Mouse (Mus musculus) left cerebral cortex, adult 2 months (tissue): ENCODE results near the gene Asic2. TPM values are rescaled to one million over a fixed set of nuclear protein-coding genes. Genes with fewer than 3 reads are reported as not detected.

Experiments used
- DNase-seq, 2 experiments: peaks; one replicate each; pipeline ENCODE4 v3.0.0; 2021 to 2022; ENCODE audit warnings: low spot score in 2 of 2, mixed read lengths in 1 of 2; ENCODE audit errors: extremely low spot score in 1 of 2
- H3K27ac ChIP-seq: fragments of 200-600 bp; 2 replicates; pipeline ENCODE4 v1.8.1; 2022
- H3K4me3 ChIP-seq: fragments of 200-600 bp; 2 replicates; pipeline ENCODE4 v1.8.1; 2022
- CTCF ChIP-seq: fragments of 200-600 bp; IDR thresholded peaks from 2 replicates; pipeline ENCODE4 v1.8.1; 2022; ENCODE audit warnings: antibody characterized with exemption, mild to moderate bottlenecking, moderate library complexity
- intact Hi-C: fragments of 180-260 bp; cut with DNase I; formaldehyde crosslinking; loops from one replicate; pipeline ENCODE4 v1.15.1; 2025
- total RNA-seq, 2 experiments: library from RNA; stranded (reverse); gene quantifications; 2 replicates each; pipeline ENCODE4 v1.2.3; 2021

The Asic2 gene
- total RNA-seq, 2 experiments from 2014 or later = 65.7 to 75.2 TPM

DNA sequence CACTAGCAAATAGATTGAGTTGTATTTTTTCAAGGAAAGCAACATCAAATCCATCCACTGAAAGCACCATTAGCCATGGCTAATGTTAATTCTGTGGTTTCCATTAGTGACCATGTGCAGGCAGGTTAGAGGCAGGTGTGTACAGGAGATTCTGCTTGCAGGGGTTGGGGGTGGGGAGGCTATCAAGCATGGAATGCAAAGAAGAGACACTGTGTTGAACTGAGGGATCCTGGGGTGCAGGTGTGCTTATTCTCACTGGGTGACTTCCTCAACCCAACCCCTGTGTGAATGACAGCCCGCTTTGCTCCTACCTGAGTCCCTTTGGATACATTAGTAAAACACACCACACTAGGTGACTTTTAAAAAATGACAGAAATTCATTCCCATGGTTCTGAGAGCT lies 20.2 kb downstream of the Asic2 start:
- intact Hi-C loops = no loop called here
- no peak overlapping the region for H3K27ac ChIP-seq
- no peak overlapping the region for H3K4me3 ChIP-seq
- TF ChIP-seq CTCF = no peak
- DNase-seq = no peak

DNA sequence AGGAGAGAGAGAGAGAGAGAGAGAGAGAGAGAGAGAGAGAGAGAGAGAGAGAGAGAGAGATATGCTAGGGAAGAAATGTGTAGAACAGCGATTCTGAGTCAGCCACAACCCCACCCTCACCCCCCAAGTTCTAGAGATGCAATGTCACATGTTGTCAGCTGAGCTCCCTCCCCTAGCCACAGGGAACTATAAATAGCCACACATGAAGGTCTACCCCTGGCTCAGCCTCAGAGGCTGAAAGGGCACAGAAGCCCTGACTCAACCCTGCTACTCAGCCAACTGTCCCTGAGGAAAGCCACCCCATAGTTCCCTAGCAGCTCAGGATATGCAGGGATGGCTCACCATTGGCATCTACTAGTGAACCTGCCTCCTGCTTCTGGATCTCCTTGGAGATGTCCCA lies 26.1 kb downstream of the Asic2 start:
- intact Hi-C loops = no loop called here
- TF ChIP-seq CTCF = no peak
- no peak for DNase-seq
- Histone ChIP-seq H3K4me3 (no peak overlapping the region), H3K27ac (no peak overlapping the region)

DNA sequence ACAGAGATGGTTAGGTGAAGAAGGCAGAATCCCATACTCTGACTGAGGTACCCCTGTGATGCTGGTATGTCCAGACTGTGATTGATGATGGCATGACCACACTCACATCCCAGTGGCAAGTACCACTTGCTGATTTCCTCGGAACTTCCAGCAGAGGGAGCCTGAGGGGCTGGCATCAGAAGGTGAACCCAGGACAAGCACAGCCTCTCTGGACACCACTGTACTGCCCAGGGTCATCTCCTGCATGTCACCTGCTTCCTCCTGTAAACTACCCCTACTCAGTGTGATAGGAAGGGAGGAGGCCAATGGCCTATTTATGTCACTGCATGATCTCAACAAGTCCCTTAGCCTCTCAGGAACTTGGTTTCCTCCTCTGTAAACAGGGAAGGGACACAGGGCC lies 27.3 kb downstream of the Asic2 start:
- peak; percentile 71 for TF ChIP-seq CTCF
- Histone ChIP-seq H3K27ac (no peak overlapping the region), H3K4me3 (no peak overlapping the region)
- peak; percentile 21 to 25 for DNase-seq
- intact Hi-C loops = no loop called here

DNA sequence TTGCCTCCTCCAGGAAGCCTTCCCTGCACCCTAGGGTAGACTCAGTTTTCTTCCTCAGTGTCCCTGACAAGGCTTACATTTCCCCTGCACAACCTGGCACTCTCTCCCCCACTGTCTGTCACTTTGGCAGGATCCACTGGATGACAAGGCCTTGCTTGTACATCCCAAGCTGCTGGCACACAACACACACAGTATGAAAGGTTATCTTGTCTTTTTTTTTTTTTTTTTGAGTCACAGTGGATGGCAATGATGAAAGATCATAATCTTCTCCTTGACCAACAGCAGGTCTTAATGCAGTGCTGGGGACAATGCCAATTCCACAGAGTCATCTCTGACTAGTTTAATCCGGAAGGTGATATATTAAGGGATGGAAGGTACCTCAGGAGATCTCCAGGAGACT lies 30.7 kb downstream of the Asic2 start:
- no peak for TF ChIP-seq CTCF
- DNase-seq = no peak
- Histone ChIP-seq H3K4me3 (no peak overlapping the region), H3K27ac (no peak overlapping the region)
- intact Hi-C loops = no loop called here

DNA sequence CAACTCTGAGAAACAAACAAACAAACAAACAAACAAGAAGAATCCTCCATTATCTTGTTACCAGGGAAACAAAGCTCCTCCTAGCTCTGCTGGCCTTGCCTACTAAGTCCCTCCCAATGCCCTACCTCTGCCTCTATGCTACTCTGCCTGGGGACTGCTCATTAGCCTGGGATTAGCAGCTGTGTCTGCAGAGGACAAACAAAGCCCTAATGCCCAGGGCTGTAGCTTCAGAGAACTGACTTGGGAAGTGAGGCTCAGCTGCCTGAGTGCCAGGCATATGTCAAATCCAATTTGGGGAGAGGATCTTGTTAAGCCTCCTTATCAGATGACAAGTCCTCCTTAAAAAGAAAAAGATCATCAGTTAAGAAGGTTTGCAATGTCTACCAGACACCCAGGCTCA lies 41.9 kb downstream of the Asic2 start:
- no peak overlapping the region for H3K27ac ChIP-seq
- no peak overlapping the region for H3K4me3 ChIP-seq
- DNase-seq = no peak
- intact Hi-C loops = no loop called here
- TF ChIP-seq CTCF = no peak

DNA sequence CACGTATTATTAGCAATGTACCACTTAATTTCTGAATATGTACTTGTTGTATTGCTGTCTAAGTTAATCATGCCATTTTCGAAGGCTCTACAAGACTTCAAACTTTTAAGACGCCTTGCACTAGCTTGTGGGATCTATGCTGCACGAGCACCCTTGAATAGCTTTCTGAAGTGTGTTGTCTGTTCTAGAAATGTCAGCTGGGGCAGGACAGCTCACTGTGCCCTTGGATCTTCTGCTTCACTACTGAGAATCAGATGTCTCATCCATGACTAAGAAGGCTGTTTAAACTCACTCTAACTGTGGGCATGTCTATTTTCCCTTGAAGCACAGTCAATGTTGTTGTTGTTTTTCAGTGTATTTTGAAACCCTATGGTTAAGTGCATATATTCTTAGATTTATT lies 44.6 kb downstream of the Asic2 start:
- intact Hi-C loops = no loop called here
- Histone ChIP-seq H3K4me3 (no peak overlapping the region), H3K27ac (no peak overlapping the region)
- DNase-seq = no peak
- no peak for TF ChIP-seq CTCF

DNA sequence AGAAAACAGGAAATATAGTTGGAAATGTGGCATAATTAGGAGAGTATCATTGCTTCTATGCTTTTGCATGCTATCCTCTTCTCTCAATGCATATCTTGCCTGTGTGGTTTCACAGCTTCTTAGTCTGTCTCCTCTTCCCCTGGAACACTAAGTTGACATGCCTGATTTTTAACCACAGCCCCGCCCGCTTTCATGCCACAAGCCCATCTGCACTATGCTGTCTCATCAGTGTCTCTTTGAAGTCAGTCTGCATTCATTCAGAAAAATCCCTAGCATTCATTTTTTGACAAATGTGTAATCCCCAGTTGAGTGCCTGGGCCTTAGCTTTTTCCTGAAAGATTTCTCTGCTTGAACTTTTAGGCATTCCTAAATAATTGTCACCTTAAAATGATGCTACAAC lies 45.2 kb downstream of the Asic2 start:
- no peak for TF ChIP-seq CTCF
- no peak for DNase-seq
- Histone ChIP-seq H3K4me3 (no peak overlapping the region), H3K27ac (no peak overlapping the region)
- intact Hi-C loops = no loop called here

DNA sequence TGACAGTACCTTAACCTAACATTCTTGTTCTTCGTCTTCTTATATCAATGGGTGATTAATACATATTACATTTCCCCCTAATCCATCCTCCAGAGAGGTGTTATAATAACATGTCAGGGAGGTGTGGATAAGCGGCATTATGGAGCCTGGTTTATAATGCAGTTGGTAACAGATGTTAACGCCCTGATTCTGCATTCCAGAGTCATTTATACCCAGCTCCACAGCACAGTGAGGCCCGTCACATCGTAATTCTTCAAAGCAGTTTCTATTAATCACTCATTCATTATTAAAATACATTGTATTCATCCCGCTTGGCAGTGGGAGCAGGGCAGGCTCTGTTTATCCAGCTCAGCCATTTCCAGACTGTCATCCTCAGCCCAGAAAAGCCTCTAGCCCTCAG lies 52.8 kb downstream of the Asic2 start:
- DNase-seq = no peak
- TF ChIP-seq CTCF = no peak
- no peak overlapping the region for H3K27ac ChIP-seq
- intact Hi-C loops = no loop called here
- no peak overlapping the region for H3K4me3 ChIP-seq

DNA sequence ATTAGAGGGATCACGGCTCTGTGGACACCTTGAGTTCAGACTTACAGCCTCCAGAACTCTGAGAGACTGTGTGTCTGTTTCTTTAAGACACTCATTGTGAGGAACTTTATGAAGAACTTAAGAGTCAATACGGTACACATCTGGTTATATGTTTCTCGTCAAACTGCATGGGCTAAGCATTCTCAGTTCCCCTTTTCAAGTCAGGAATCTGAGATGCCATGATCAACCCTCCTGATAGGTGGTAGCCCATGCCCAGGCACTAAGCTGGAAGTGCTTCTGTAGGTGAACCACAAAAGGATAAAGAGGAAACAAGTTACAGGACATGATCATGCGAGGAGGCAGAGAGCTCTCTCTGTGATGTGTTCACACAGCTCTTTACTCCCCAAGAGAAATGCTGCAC lies 55.2 kb downstream of the Asic2 start:
- no peak for TF ChIP-seq CTCF
- Histone ChIP-seq H3K27ac (no peak overlapping the region), H3K4me3 (no peak overlapping the region)
- intact Hi-C loops = no loop called here
- no peak for DNase-seq

DNA sequence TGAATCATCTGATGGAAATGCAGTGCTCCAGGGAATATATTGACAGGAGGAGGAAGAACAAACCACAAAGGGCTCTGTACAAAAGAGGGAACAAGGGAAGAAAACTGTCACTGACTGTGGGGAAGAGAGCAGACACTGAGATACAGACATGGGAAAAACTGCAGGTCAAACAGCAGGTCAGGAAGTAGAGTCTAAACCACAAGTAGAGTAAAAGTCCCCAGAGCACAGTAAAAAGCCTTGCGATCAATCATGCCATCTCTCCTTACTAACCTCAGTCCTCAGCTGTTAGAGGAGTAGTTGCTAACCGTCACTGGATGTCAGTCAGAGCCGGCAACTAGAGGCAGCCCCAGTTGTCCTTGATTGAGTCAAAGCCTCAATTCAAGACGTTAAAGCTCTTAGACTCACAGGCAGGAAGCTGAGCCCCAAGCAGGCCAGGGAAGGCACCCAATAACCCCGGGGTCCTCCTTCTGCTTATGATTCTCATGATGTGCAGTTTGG lies 58.8 kb downstream of the Asic2 start:
- intact Hi-C loops = no loop called here
- Histone ChIP-seq H3K4me3 (no peak overlapping the region), H3K27ac (no peak overlapping the region)
- no peak for DNase-seq
- no peak for TF ChIP-seq CTCF

DNA sequence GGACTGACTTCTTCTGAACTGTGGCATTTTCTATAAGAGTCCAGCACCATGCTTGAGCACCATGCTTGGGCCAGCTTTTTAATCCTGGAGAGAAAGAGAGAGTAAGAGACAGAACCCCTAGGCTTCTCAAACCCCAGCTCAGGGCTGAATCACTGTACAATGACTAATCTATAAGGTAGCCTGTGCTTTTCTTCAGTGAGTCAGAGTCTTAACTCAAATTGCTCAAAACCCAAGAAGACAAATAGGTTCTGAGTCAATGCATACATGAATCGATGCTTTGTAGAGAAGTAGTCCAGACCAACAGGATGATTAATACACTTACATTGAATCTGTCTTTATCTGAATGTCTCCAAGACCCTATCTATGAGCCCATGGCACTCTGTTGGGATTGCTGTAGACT lies 59.5 kb downstream of the Asic2 start:
- no peak for TF ChIP-seq CTCF
- H3K27ac ChIP-seq = no peak overlapping the region
- DNase-seq = no peak
- no peak overlapping the region for H3K4me3 ChIP-seq
- intact Hi-C loops = no loop called here

DNA sequence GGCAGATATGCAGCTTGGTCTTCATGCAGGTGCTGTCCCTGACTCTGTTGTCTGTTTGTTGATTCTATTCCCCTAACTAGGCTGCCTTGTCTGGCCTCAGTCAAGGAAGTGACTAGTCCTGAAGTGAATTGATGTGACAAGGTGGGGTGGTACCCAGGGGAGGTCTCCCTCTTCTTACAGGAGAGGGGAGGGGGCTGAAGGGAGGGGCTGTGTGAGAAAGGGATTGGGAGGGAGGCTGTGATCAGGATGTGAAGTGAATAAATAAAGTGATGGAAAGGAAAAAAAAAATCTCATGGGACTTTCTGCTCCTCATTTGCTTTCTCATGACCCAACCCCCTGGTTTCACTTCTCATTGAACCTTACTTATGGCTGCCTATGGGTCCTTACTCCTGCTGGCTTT lies 65.9 kb downstream of the Asic2 start:
- no peak overlapping the region for H3K27ac ChIP-seq
- no peak for DNase-seq
- no peak for TF ChIP-seq CTCF
- H3K4me3 ChIP-seq = no peak overlapping the region
- intact Hi-C loops = no loop called here

DNA sequence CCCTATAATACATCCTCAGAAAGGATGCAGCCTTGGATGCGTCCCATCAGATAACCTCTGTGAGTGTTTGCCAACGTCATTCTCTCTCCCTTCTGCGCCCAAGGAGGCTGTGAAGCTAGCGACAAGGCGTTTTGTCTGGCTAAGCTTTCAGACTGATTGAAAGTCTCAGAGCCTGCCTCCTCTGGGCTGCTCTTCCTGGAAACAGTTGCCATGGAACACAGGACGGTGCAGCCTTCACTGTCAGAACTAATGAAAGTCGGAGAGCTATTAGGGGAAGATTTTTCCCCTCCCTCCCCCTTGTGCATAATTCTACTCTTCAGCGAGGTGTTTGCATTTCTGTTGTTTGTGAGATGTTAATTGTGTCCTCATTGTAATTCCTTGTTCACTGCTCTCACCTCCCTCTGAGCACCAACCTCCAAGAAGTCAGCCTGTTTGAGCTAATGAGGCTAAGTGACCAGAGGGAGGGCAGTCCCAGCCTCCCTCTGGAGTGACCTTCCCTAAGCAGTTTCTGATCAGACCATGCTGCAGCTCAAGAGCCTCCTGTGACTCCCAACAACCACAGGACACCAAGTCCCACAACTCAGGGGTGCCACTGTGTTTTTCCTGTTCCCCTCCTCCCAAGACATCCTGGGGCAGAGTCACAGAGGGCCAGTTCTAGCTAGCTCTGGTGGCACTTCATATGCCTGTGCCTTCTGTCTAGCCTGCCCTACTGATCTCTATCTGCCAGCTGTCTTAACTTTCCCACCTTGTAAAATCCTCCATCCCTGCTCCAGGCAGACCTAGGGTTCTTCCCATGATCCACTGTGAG lies 70.5 kb downstream of the Asic2 start:
- DNase-seq = peak; percentile 24 to 52
- no peak for TF ChIP-seq CTCF
- Histone ChIP-seq H3K27ac (no peak overlapping the region), H3K4me3 (no peak overlapping the region)
- intact Hi-C loops = no loop called here
